In genomic region chr11:121090943-121091342, GRCm38 (mm10) we compare ENCODE assay signal across 31 mouse cellular contexts. TPM values are rescaled to one million over a fixed set of nuclear protein-coding genes. Genes with fewer than 3 reads are reported as not detected.
DNase-seq lines count a peak whose midpoint lies in the region; ATAC-seq and TF ChIP-seq lines count a peak whose summit lies in the region.
"Had no signal": no experiment of that assay in that cellular context is flagged by ENCODE, and none has a peak within 500 bp of the region (broad histone marks: within the 10 kb centered on the region; RNA-seq: fewer than 3 reads in every experiment).

No protein-coding gene starts in this region.

- no peaks in the 10 kb centered on the region for H3K9me3 ChIP-seq in lung, postnatal 0 days (ENCODE audit: low read length)
- H3K9me3 ChIP-seq in CH12.LX (replicated peaks; ENCODE audit: low read length): no peaks in the 10 kb centered on the region
- H3K9me3 ChIP-seq in stomach, embryonic 16.5 days (replicated peaks; ENCODE audit: control insufficient read depth, low read length): no peaks in the 10 kb centered on the region
- no peaks in the 10 kb centered on the region for H3K9me3 ChIP-seq in forebrain, embryonic 14.5 days (replicated peaks; ENCODE audit: control insufficient read depth, low read length)
- H3K9me3 ChIP-seq in forebrain, embryonic 15.5 days: no peaks in the 10 kb centered on the region
- H3K9me3 ChIP-seq: embryonic facial prominence, embryonic 13.5 days; hindbrain, embryonic 12.5 days; midbrain, embryonic 10.5 days had no signal

- no peaks in the 10 kb centered on the region for H3K4me1 ChIP-seq in lung, postnatal 0 days (ENCODE audit: insufficient read depth, low read depth, low read length)
- H3K4me1 ChIP-seq in CH12.LX (ENCODE audit: control insufficient read depth in 1 of 2, insufficient read depth in 2 of 2): peaks cover 0 to 14% of the 10 kb centered on the region in 2 experiments; a peak in 3 of 4 replicates
- H3K4me1 ChIP-seq in stomach, embryonic 16.5 days (ENCODE audit: control insufficient read depth, insufficient read depth, low read length): peaks cover 3% of the 10 kb centered on the region; the same call in 1 of the 2 replicates
- no peaks in the 10 kb centered on the region for H3K4me1 ChIP-seq in forebrain, embryonic 14.5 days (ENCODE audit: control insufficient read depth, insufficient read depth, low read length)
- H3K4me1 ChIP-seq in forebrain, embryonic 15.5 days: no peaks in the 10 kb centered on the region
- H3K4me1 ChIP-seq: hindbrain, embryonic 12.5 days; midbrain, embryonic 10.5 days had no signal

- TF ChIP-seq RAD21 in CH12.LX (IDR thresholded peaks at IDR 0.05; ENCODE audit: low read depth, low read length): no peak

- no peak overlapping the region for H3K27ac ChIP-seq in lung, postnatal 0 days (ENCODE audit: low read length)
- no peak overlapping the region for H3K27ac ChIP-seq in CH12.LX (ENCODE audit: insufficient read depth, low read depth)
- H3K27ac ChIP-seq in stomach, embryonic 16.5 days (ENCODE audit: low read length): 0 out of 2 replicates have a peak overlapping the region, but pooled peaks have one; percentile 31
- no peak overlapping the region for H3K27ac ChIP-seq in forebrain, embryonic 14.5 days (ENCODE audit: low read depth, low read length)
- H3K27ac ChIP-seq in forebrain, embryonic 15.5 days (replicated peaks): no peak overlapping the region
- H3K27ac ChIP-seq: embryonic facial prominence, embryonic 13.5 days; gastrocnemius, adult 2 months; heart, adult 2 months; hindbrain, embryonic 12.5 days; kidney, postnatal 0 days; layer of hippocampus, adult 2 months; midbrain, embryonic 10.5 days had no signal

- H3K4me3 ChIP-seq in lung, postnatal 0 days (ENCODE audit: low read depth, low read length): no peak overlapping the region
- no peak overlapping the region for H3K4me3 ChIP-seq in CH12.LX (replicated peaks in 1 of 3; ENCODE audit: low read depth in 2 of 3, low read length in 2 of 3, poor library complexity in 1 of 3)
- no peak overlapping the region for H3K4me3 ChIP-seq in stomach, embryonic 16.5 days (replicated peaks; ENCODE audit: low read length)
- no peak overlapping the region for H3K4me3 ChIP-seq in forebrain, embryonic 14.5 days (ENCODE audit: low read depth, low read length)
- no peak overlapping the region for H3K4me3 ChIP-seq in forebrain, embryonic 15.5 days
- H3K4me3 ChIP-seq: embryonic facial prominence, embryonic 13.5 days; gastrocnemius, adult 2 months; heart, adult 2 months; hindbrain, embryonic 12.5 days; layer of hippocampus, adult 2 months; midbrain, embryonic 10.5 days had no signal

- no peaks in the 10 kb centered on the region for H3K36me3 ChIP-seq in lung, postnatal 0 days (ENCODE audit: insufficient read depth, low read length)
- no peaks in the 10 kb centered on the region for H3K36me3 ChIP-seq in CH12.LX (replicated peaks in 1 of 2; ENCODE audit: control insufficient read depth in 1 of 2, insufficient read depth in 1 of 2, low read length in 1 of 2)
- no peaks in the 10 kb centered on the region for H3K36me3 ChIP-seq in stomach, embryonic 16.5 days (ENCODE audit: control insufficient read depth, insufficient read depth, low read length)
- no peaks in the 10 kb centered on the region for H3K36me3 ChIP-seq in forebrain, embryonic 14.5 days (ENCODE audit: control insufficient read depth, insufficient read depth, low read length)
- no peaks in the 10 kb centered on the region for H3K36me3 ChIP-seq in forebrain, embryonic 15.5 days
- H3K36me3 ChIP-seq: embryonic facial prominence, embryonic 13.5 days; hindbrain, embryonic 12.5 days; midbrain, embryonic 10.5 days had no signal

- H3K79me2 ChIP-seq in CH12.LX (replicated peaks; ENCODE audit: control insufficient read depth, extremely low read depth, insufficient read depth, poor library complexity, severe bottlenecking): no peaks in the 10 kb centered on the region

- dilution Hi-C loops in CH12.LX (cut with MboI; ENCODE audit: extremely low pct_ligation_motif_present, extremely low pct_unique_long_range_greater_than_20kb, low sequenced_read_pairs): no loop called here

- in situ Hi-C loops in CH12.LX (cut with MboI; ENCODE audit: low pct_ligation_motif_present, low pct_unique_long_range_greater_than_20kb, low sequenced_read_pairs): no loop called here

- no peaks in the 10 kb centered on the region for H3K27me3 ChIP-seq in lung, postnatal 0 days (replicated peaks; ENCODE audit: insufficient read depth, low read length)
- H3K27me3 ChIP-seq in CH12.LX (replicated peaks): no peaks in the 10 kb centered on the region
- H3K27me3 ChIP-seq in stomach, embryonic 16.5 days (ENCODE audit: control insufficient read depth, insufficient read depth, low read length): no peaks in the 10 kb centered on the region
- H3K27me3 ChIP-seq in forebrain, embryonic 14.5 days (replicated peaks; ENCODE audit: control insufficient read depth, insufficient read depth, low read length): no peaks in the 10 kb centered on the region
- no peaks in the 10 kb centered on the region for H3K27me3 ChIP-seq in forebrain, embryonic 15.5 days
- H3K27me3 ChIP-seq: embryonic facial prominence, embryonic 13.5 days; hindbrain, embryonic 12.5 days had no signal

- ATAC-seq in lung, postnatal 0 days: peak; percentile 53
- peak; percentile 68 for ATAC-seq in stomach, embryonic 16.5 days (ENCODE audit: insufficient read depth, low FRiP score)
- no peak for ATAC-seq in forebrain, embryonic 14.5 days
- no peak for ATAC-seq in forebrain, embryonic 15.5 days (replicated peaks)
- ATAC-seq: CD4-positive, CD25-positive, alpha-beta regulatory T cell, adult 4 months; forebrain, embryonic 16.5 days had no signal

- H3K4me2 ChIP-seq in lung, postnatal 0 days (replicated peaks; ENCODE audit: low read depth, low read length): no peak overlapping the region
- no peak overlapping the region for H3K4me2 ChIP-seq in CH12.LX (ENCODE audit: insufficient read depth, low read depth, poor library complexity, severe bottlenecking)
- H3K4me2 ChIP-seq in stomach, embryonic 16.5 days (ENCODE audit: low read depth, low read length): no peak overlapping the region
- no peak overlapping the region for H3K4me2 ChIP-seq in forebrain, embryonic 14.5 days (ENCODE audit: low read length)
- no peak overlapping the region for H3K4me2 ChIP-seq in forebrain, embryonic 15.5 days (replicated peaks)
- H3K4me2 ChIP-seq: embryonic facial prominence, embryonic 13.5 days; hindbrain, embryonic 12.5 days; lung, embryonic 14.5 days had no signal

- DNase-seq in lung, postnatal 0 days (ENCODE audit: low spot score): peak; percentile 60
- DNase-seq in lung, postnatal 14 days: no peak
- DNase-seq in CH12.LX (ENCODE audit: extremely low read depth): no peak
- peak; percentile 84 for DNase-seq in gonadal fat pad, adult 2 months (ENCODE audit: low read depth)
- DNase-seq in forebrain, embryonic 14.5 days (ENCODE audit: low spot score): no peak
- DNase-seq in cerebellum, adult 9-11 months: no peak
- DNase-seq: adrenal gland, adult 2 months; cerebellum, adult 18-20 months; gastrocnemius, adult 2 months; heart, adult 2 months; left cerebral cortex, postnatal 4 days; lung, embryonic 14.5 days; retina, postnatal 1 day; right cerebral cortex, postnatal 4 days had no signal

- TF ChIP-seq POLR2A in CH12.LX (IDR thresholded peaks at IDR 0.05; ENCODE audit: low read depth, low read length): no peak

- H3K9ac ChIP-seq in lung, postnatal 0 days (replicated peaks; ENCODE audit: low read depth): no peak overlapping the region
- no peak overlapping the region for H3K9ac ChIP-seq in CH12.LX (ENCODE audit: insufficient read depth, low read depth)
- H3K9ac ChIP-seq in stomach, embryonic 16.5 days (ENCODE audit: low read length): no peak overlapping the region
- no peak overlapping the region for H3K9ac ChIP-seq in forebrain, embryonic 14.5 days (ENCODE audit: low read length)
- H3K9ac ChIP-seq in forebrain, embryonic 15.5 days (replicated peaks): no peak overlapping the region
- H3K9ac ChIP-seq: embryonic facial prominence, embryonic 13.5 days; hindbrain, embryonic 12.5 days; lung, embryonic 14.5 days had no signal

- 43% methylated on average over 4 of the region's 4 CpGs for WGBS in lung, postnatal 0 days
- 47% methylated on average over 4 of the region's 4 CpGs for WGBS in stomach, embryonic 16.5 days
- 65% methylated on average over 4 of the region's 4 CpGs for WGBS in forebrain, embryonic 14.5 days
- 73% methylated on average over 4 of the region's 4 CpGs for WGBS in forebrain, embryonic 15.5 days

- no peak for TF ChIP-seq CTCF in lung, postnatal 0 days (IDR thresholded peaks at IDR 0.05)
- TF ChIP-seq CTCF in CH12.LX (conservative IDR thresholded peaks at IDR 0.05 in 1 of 2, IDR thresholded peaks at IDR 0.05 in 1 of 2; ENCODE audit: low read depth in 2 of 2, low read length in 2 of 2): no peak

- TF ChIP-seq EP300 in lung, postnatal 0 days (IDR thresholded peaks at IDR 0.05): no peak
- TF ChIP-seq EP300 in CH12.LX (IDR thresholded peaks at IDR 0.05; ENCODE audit: low read length): no peak

RNA-seq across cellular contexts. Expression of gene Sectm1a, which starts 9.9 kb away (rescaled TPM):
- 0.29 TPM in 2 replicates for polyA plus RNA-seq in lung, postnatal 0 days (2015; fragmentation: Nextera tagmentation; extraction: Ambion mirVana)
- total RNA-seq in CH12.LX (2012; rRNA removed) (0.08 TPM in 1 of 2 replicates, not detected in the other), CH12.LX (2014; rRNA removed) (not detected in 2 replicates)
- polyA plus RNA-seq in CH12.LX (2012; ENCODE audit: insufficient read length, low read depth): not detected in 2 replicates
- 4.4 and 5.8 TPM in 2 replicates for polyA plus RNA-seq in gonadal fat pad, adult 2 months (2012; rRNA removed)
- polyA plus RNA-seq in stomach, embryonic 16.5 days (2015; fragmentation: Nextera tagmentation; extraction: Ambion mirVana): 0.99 and 1.3 TPM in 2 replicates
- polyA plus RNA-seq in forebrain, embryonic 14.5 days (2014; fragmentation: Nextera tagmentation; extraction: Ambion mirVana): 0.16 TPM in 1 of 2 replicates, not detected in the other
- polyA plus RNA-seq in forebrain, embryonic 15.5 days (2015; fragmentation: Nextera tagmentation; extraction: Ambion mirVana): not detected in 2 replicates
- total RNA-seq: adrenal gland, adult 2 months; gastrocnemius, adult 2 months; heart, adult 2 months; layer of hippocampus, adult 2 months; monocyte, adult 5-6 weeks had no signal
- polyA plus RNA-seq: brain, embryonic 14.5 days; CD4-positive, CD25-positive, alpha-beta regulatory T cell, adult 4 months; forebrain, embryonic 16.5 days; heart, adult 2 months; hindbrain, embryonic 12.5 days; midbrain, embryonic 10.5 days; neural tube, embryonic 14.5 days had no signal

RNA-seq across cellular contexts. Expression of gene Tex19.2, which starts 27.5 kb away (rescaled TPM):
- polyA plus RNA-seq in lung, postnatal 0 days (2015; fragmentation: Nextera tagmentation; extraction: Ambion mirVana): not detected in 2 replicates
- total RNA-seq in CH12.LX (2012; rRNA removed) (0.64 and 0.92 TPM in 2 replicates), CH12.LX (2014; rRNA removed) (1.4 and 1.5 TPM in 2 replicates)
- polyA plus RNA-seq in CH12.LX (2012; ENCODE audit: insufficient read length, low read depth): 2.3 and 2.4 TPM in 2 replicates
- 0.12 and 0.13 TPM in 2 replicates for polyA plus RNA-seq in gonadal fat pad, adult 2 months (2012; rRNA removed)
- not detected in 2 replicates for polyA plus RNA-seq in stomach, embryonic 16.5 days (2015; fragmentation: Nextera tagmentation; extraction: Ambion mirVana)
- polyA plus RNA-seq in forebrain, embryonic 14.5 days (2014; fragmentation: Nextera tagmentation; extraction: Ambion mirVana): not detected in 2 replicates
- polyA plus RNA-seq in forebrain, embryonic 15.5 days (2015; fragmentation: Nextera tagmentation; extraction: Ambion mirVana): not detected in 2 replicates
- total RNA-seq: adrenal gland, adult 2 months; gastrocnemius, adult 2 months; heart, adult 2 months; layer of hippocampus, adult 2 months; left cerebral cortex, postnatal 4 days; liver, adult 2 months; monocyte, adult 5-6 weeks had no signal
- polyA plus RNA-seq: adrenal gland, adult 2 months; brain, embryonic 14.5 days; CD4-positive, CD25-positive, alpha-beta regulatory T cell, adult 4 months; embryonic facial prominence, embryonic 13.5 days; forebrain, embryonic 16.5 days; heart, adult 2 months; heart, postnatal 0 days; hindbrain, embryonic 12.5 days; intestine, embryonic 14.5 days; liver, adult 2 months; lung, embryonic 14.5 days; midbrain, embryonic 10.5 days; neural tube, embryonic 14.5 days had no signal

RNA-seq across cellular contexts. Expression of gene Sectm1b, which starts 27.6 kb away (rescaled TPM):
- 0.24 and 0.31 TPM in 2 replicates for polyA plus RNA-seq in lung, postnatal 0 days (2015; fragmentation: Nextera tagmentation; extraction: Ambion mirVana)
- not detected in 2 replicates for total RNA-seq in CH12.LX (2012; rRNA removed)
- total RNA-seq in CH12.LX (2014; rRNA removed): not detected in 2 replicates
- polyA plus RNA-seq in CH12.LX (2012; ENCODE audit: insufficient read length, low read depth): not detected in 2 replicates
- polyA plus RNA-seq in gonadal fat pad, adult 2 months (2012; rRNA removed): 2.6 and 4.5 TPM in 2 replicates
- 3.1 and 5.2 TPM in 2 replicates for polyA plus RNA-seq in stomach, embryonic 16.5 days (2015; fragmentation: Nextera tagmentation; extraction: Ambion mirVana)
- not detected in 2 replicates for polyA plus RNA-seq in forebrain, embryonic 14.5 days (2014; fragmentation: Nextera tagmentation; extraction: Ambion mirVana)
- not detected in 2 replicates for polyA plus RNA-seq in forebrain, embryonic 15.5 days (2015; fragmentation: Nextera tagmentation; extraction: Ambion mirVana)
- total RNA-seq: adrenal gland, adult 2 months; gastrocnemius, adult 2 months; heart, adult 2 months; layer of hippocampus, adult 2 months; left cerebral cortex, postnatal 4 days; liver, adult 2 months; MEL; monocyte, adult 5-6 weeks had no signal
- polyA plus RNA-seq: adrenal gland, adult 2 months; brain, embryonic 14.5 days; CD4-positive, CD25-positive, alpha-beta regulatory T cell, adult 4 months; forebrain, embryonic 16.5 days; heart, adult 2 months; hindbrain, embryonic 12.5 days; lung, embryonic 14.5 days; midbrain, embryonic 10.5 days; neural tube, embryonic 14.5 days had no signal

RNA-seq across cellular contexts. Expression of gene Cd7, which starts 51.7 kb away (rescaled TPM):
- 2.4 TPM in 2 replicates for polyA plus RNA-seq in lung, postnatal 0 days (2015; fragmentation: Nextera tagmentation; extraction: Ambion mirVana)
- total RNA-seq in CH12.LX (2012; rRNA removed) (0.84 and 2.7 TPM in 2 replicates), CH12.LX (2014; rRNA removed) (0.51 and 0.82 TPM in 2 replicates)
- polyA plus RNA-seq in CH12.LX (2012; ENCODE audit: insufficient read length, low read depth): 0.67 and 1.0 TPM in 2 replicates
- 0.85 and 1.3 TPM in 2 replicates for polyA plus RNA-seq in gonadal fat pad, adult 2 months (2012; rRNA removed)
- polyA plus RNA-seq in stomach, embryonic 16.5 days (2015; fragmentation: Nextera tagmentation; extraction: Ambion mirVana): 2.2 and 2.3 TPM in 2 replicates
- not detected in 2 replicates for polyA plus RNA-seq in forebrain, embryonic 14.5 days (2014; fragmentation: Nextera tagmentation; extraction: Ambion mirVana)
- polyA plus RNA-seq in forebrain, embryonic 15.5 days (2015; fragmentation: Nextera tagmentation; extraction: Ambion mirVana): not detected in 2 replicates
- total RNA-seq: gastrocnemius, adult 2 months; layer of hippocampus, adult 2 months; left cerebral cortex, postnatal 4 days had no signal
- polyA plus RNA-seq: forebrain, embryonic 16.5 days; heart, postnatal 0 days; hindbrain, embryonic 12.5 days; lung, embryonic 14.5 days; midbrain, embryonic 10.5 days; neural tube, embryonic 14.5 days had no signal

RNA-seq across cellular contexts. Expression of gene Tex19.1, which starts 55.0 kb away (rescaled TPM):
- not detected in 2 replicates for polyA plus RNA-seq in lung, postnatal 0 days (2015; fragmentation: Nextera tagmentation; extraction: Ambion mirVana)
- 0.21 TPM in 1 of 2 replicates, not detected in the other for total RNA-seq in CH12.LX (2012; rRNA removed)
- 0.51 and 0.95 TPM in 2 replicates for total RNA-seq in CH12.LX (2014; rRNA removed)
- 0.35 and 0.57 TPM in 2 replicates for polyA plus RNA-seq in CH12.LX (2012; ENCODE audit: insufficient read length, low read depth)
- polyA plus RNA-seq in gonadal fat pad, adult 2 months (2012; rRNA removed): 0.05 and 0.06 TPM in 2 replicates
- 0.12 TPM in 1 of 2 replicates, not detected in the other for polyA plus RNA-seq in stomach, embryonic 16.5 days (2015; fragmentation: Nextera tagmentation; extraction: Ambion mirVana)
- polyA plus RNA-seq in forebrain, embryonic 14.5 days (2014; fragmentation: Nextera tagmentation; extraction: Ambion mirVana): not detected in 2 replicates
- not detected in 2 replicates for polyA plus RNA-seq in forebrain, embryonic 15.5 days (2015; fragmentation: Nextera tagmentation; extraction: Ambion mirVana)
- total RNA-seq: adrenal gland, adult 2 months; gastrocnemius, adult 2 months; heart, adult 2 months; layer of hippocampus, adult 2 months; left cerebral cortex, postnatal 4 days; liver, adult 2 months; monocyte, adult 5-6 weeks had no signal
- polyA plus RNA-seq: brain, embryonic 14.5 days; forebrain, embryonic 16.5 days; heart, adult 2 months; heart, postnatal 0 days; hindbrain, embryonic 12.5 days; intestine, embryonic 14.5 days; kidney, postnatal 0 days; liver, adult 2 months; lung, embryonic 14.5 days; neural tube, embryonic 14.5 days; thymus, postnatal 0 days had no signal

Comparison
In these comparisons a context has a peak if more than half of its experiments do, and no peak if none do; other contexts are left out.
1. DNase-seq: peak in lung, postnatal 0 days (single experiment) and gonadal fat pad, adult 2 months (single experiment); none in lung, postnatal 14 days (single experiment), CH12.LX (single experiment), forebrain, embryonic 14.5 days (single experiment) and cerebellum, adult 9-11 months (single experiment).
2. ATAC-seq: peak in lung, postnatal 0 days (single experiment) and stomach, embryonic 16.5 days (single experiment); none in forebrain, embryonic 14.5 days (single experiment) and forebrain, embryonic 15.5 days (single experiment).